Mouse (Mus musculus) MEL (cell line): ENCODE data around the gene Mthfd1l.

Experiments
- CHD1 ChIP-seq: IDR thresholded peaks from 2 replicates; pipeline ENCODE4 v1.6.1; 2012; ENCODE audit warnings: low read depth, mild to moderate bottlenecking, inconsistent platforms, low read length, improper control_type of control experiment
- CTCF ChIP-seq, 3 experiments: IDR thresholded peaks in 2 of 3; conservative IDR thresholded peaks in 1 of 3; 2 replicates each; pipeline ENCODE4 v1.5.1; 2011 to 2012; ENCODE audit warnings: low read length in 3 of 3, low read depth in 2 of 3, mild to moderate bottlenecking in 2 of 3, improper control_type of control experiment in 1 of 3, inconsistent platforms in 1 of 3, mixed read lengths in 1 of 3, moderate library complexity in 1 of 3; ENCODE audit not compliant: control insufficient read depth in 1 of 3, insufficient read depth in 1 of 3, poor library complexity in 1 of 3, severe bottlenecking in 1 of 3
- NELFE ChIP-seq: IDR thresholded peaks from 2 replicates; pipeline ENCODE4 v1.6.1; 2011; ENCODE audit warnings: low read depth, low read length, improper control_type of control experiment
- POLR2AphosphoS5 ChIP-seq: IDR thresholded peaks from 2 replicates; pipeline ENCODE4 v1.6.1; 2012; ENCODE audit warnings: low read depth, borderline replicate concordance, mild to moderate bottlenecking, inconsistent platforms, low read length, moderate library complexity, mixed read lengths
- USF1 ChIP-seq: IDR thresholded peaks from 2 replicates; pipeline ENCODE4 v1.6.1; 2014; ENCODE audit warnings: low read depth, mild to moderate bottlenecking, inconsistent platforms, low read length, improper control_type of control experiment, moderate library complexity

- TF ChIP-seq CTCF (IDR thresholded peaks at IDR 0.05 in 2 of 3, conservative IDR thresholded peaks at IDR 0.05 in 1 of 3; ENCODE audit: control insufficient read depth in 1 of 3, insufficient read depth in 1 of 3, low read depth in 2 of 3, low read length in 3 of 3, poor library complexity in 1 of 3, severe bottlenecking in 1 of 3) (no peak), USF1 (no peak), NELFE (no peak), CHD1 (no peak), POLR2AphosphoS5 (no peak)
Observed at GRCm38 (mm10) chr10:3933311-3933940, 39.5 kb upstream of the Mthfd1l start.
